Mouse (Mus musculus): ENCODE measurements at regions not wholly inside any gene's neighbourhood (a gene's known extent, or its start where the extent isn't known, plus 50 kb on each side); places are given as distances from the start of the nearest gene placed in this dataset.
"Not testable (repeated sequence)": the region's sequence is repeated elsewhere in the genome, so short reads cannot be mapped to it uniquely, and the experiment has no call there.

DNA sequence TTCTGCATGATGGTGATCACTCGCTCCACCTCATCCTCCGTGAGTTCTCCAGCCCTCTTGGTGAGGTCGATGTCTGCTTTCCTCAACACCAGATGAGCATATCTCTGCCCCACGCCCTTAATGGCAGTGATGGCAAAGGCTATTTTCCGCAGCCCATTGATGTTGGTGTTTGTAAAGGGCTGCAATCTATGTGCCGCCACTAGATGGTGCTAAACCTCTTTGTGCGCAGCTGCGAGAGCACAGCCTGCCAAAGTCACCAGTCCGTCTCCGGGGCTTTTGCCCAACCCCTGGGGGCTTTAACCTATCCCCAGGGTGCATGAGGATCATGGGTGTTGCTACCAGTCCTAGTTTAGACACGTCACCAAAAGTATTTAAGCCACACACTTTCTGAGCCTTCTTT is 140.9 kb upstream of the Cts3 start:
- H3K4me1 ChIP-seq (replicated peaks); H3K4me2 ChIP-seq; H3K27me3 ChIP-seq; ATAC-seq (ENCODE audit: low FRiP score); H3K36me3 ChIP-seq; H3K9ac ChIP-seq; H3K27ac ChIP-seq; H3K4me3 ChIP-seq: not testable (repeated sequence)
- WGBS, result 28% methylated on average over 11 of the region's 11 CpGs
- H3K9me3 ChIP-seq, result peaks cover 37% of the 10 kb centered on the region

DNA sequence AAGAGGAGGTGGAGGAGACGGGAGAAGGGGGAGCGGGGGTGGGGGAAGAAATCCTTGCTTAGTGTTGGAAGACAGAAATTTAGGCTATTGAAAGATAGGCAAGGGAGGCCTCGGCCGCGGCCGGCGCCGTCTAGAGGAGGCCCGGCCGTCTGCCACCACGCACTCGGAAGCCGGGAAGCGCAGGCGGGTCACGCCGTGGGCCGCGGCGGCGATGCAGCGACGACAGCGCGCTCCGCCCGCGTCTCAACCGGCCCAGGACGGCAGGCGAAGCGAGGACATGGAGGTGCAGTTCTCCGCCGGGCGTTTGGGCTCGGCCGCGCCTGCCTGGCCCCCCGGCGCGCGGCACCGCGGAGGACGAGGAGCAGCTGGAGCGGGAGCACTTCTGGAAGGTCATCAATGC is 95.8 kb upstream of the Cts3 start:
- peaks cover 24% of the 10 kb centered on the region for H3K9me3 ChIP-seq
- H3K36me3 ChIP-seq, result no peaks in the 10 kb centered on the region
- 0 out of 2 replicates have a peak, but pooled peaks cover 3% of the 10 kb centered on the region for H3K27me3 ChIP-seq
- no peaks in the 10 kb centered on the region for H3K4me1 ChIP-seq (replicated peaks)
- H3K27ac ChIP-seq, result no peak overlapping the region
- no peak for ATAC-seq (ENCODE audit: low FRiP score)
- peak overlapping the region; percentile 32; the same call in 1 of the 2 replicates for H3K4me2 ChIP-seq
- no peak overlapping the region for H3K9ac ChIP-seq
- 0 out of 2 replicates have a peak overlapping the region, but pooled peaks have one; percentile 9 for H3K4me3 ChIP-seq
- WGBS, result 14% methylated on average over 45 of the region's 46 CpGs

Measured in hindbrain, embryonic 13.5 days (tissue).